In the genomic region with DNA sequence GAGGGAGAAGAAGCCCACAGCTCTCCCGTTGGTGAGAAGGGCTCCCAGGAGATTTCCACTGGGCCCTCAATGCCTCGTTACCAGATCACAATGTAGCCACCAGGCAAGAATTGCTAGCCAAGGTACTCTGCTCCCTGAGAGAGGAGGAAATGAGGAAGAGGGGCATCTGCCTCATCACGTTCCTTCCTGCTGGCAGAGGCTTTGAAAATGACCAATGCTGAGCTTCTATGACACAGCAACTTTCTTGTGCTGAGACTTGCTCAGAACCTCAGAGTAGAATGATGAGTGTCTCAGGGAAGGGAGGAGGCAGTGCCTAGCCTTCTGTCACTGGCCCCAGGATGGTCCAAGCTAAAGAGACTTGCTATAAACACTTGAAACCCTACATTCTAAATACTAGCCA, we compare ENCODE assay signal across 19 mouse cellular contexts.
A peak's percentile ranks its signal among the peaks of the same experiment; 100 is the strongest.
DNase-seq lines count a peak whose midpoint lies in the region; ATAC-seq and TF ChIP-seq lines count a peak whose summit lies in the region.
"Had no signal": no experiment of that assay in that cellular context is flagged by ENCODE, and none has a peak within 500 bp of the region (broad histone marks: within the 10 kb centered on the region; RNA-seq: fewer than 3 reads in every experiment).

No protein-coding gene starts in this region.

- H3K27ac ChIP-seq in intestine, embryonic 14.5 days (ENCODE audit: low read depth), result no peak overlapping the region
- no peak overlapping the region for H3K27ac ChIP-seq in intestine, embryonic 16.5 days (ENCODE audit: low read length)
- H3K27ac ChIP-seq: embryonic facial prominence, embryonic 12.5 days; forebrain, embryonic 12.5 days; hindbrain, embryonic 10.5 days had no signal

- peak; percentile 16 for DNase-seq in intestine, embryonic 14.5 days (ENCODE audit: low spot score)
- no peak for DNase-seq in G1E (ENCODE audit: low spot score)
- no peak for DNase-seq in embryo, embryonic 10.5 days (ENCODE audit: low spot score)
- no peak for DNase-seq in frontal cortex, postnatal 25 days (ENCODE audit: low spot score in 2 of 2)
- no peak for DNase-seq in right cerebral cortex, adult 2 months (ENCODE audit: low spot score in 2 of 2)
- DNase-seq: adrenal gland, adult 8-10 months; adrenal gland, postnatal 36 days; cerebellum, adult 2 months; cerebellum, postnatal 10 days; gastrocnemius, postnatal 14 days had no signal

- H3K27me3 ChIP-seq in intestine, embryonic 14.5 days (replicated peaks; ENCODE audit: control insufficient read depth, insufficient read depth, low read length), result peaks cover 47% of the 10 kb centered on the region
- peaks cover 28% of the 10 kb centered on the region for H3K27me3 ChIP-seq in intestine, embryonic 16.5 days (replicated peaks; ENCODE audit: control insufficient read depth, insufficient read depth, low read length)
- peaks cover 15% of the 10 kb centered on the region; the same call in 1 of the 2 replicates for H3K27me3 ChIP-seq in G1E (ENCODE audit: insufficient read depth, low read length)

- no peak overlapping the region for H3K4me3 ChIP-seq in intestine, embryonic 14.5 days (ENCODE audit: low read depth, low read length)
- H3K4me3 ChIP-seq in intestine, embryonic 16.5 days (ENCODE audit: low read length), result no peak overlapping the region
- H3K4me3 ChIP-seq in G1E (ENCODE audit: low read depth, low read length), result no peak overlapping the region
- H3K4me3 ChIP-seq: embryonic facial prominence, embryonic 12.5 days; forebrain, embryonic 12.5 days; heart, embryonic 12.5 days; hindbrain, embryonic 10.5 days had no signal

- no peak for TF ChIP-seq CTCF in G1E (IDR thresholded peaks at IDR 0.05; ENCODE audit: low read depth, low read length)

- no peak overlapping the region for H3K9ac ChIP-seq in intestine, embryonic 14.5 days (ENCODE audit: low read length)
- no peak overlapping the region for H3K9ac ChIP-seq in intestine, embryonic 16.5 days (ENCODE audit: low read depth, low read length)
- H3K9ac ChIP-seq: embryonic facial prominence, embryonic 12.5 days; forebrain, embryonic 12.5 days; heart, embryonic 12.5 days had no signal

- H3K36me3 ChIP-seq in intestine, embryonic 14.5 days (ENCODE audit: control insufficient read depth, insufficient read depth, low read length), result no peaks in the 10 kb centered on the region
- H3K36me3 ChIP-seq in intestine, embryonic 16.5 days (ENCODE audit: control insufficient read depth, insufficient read depth, low read length), result no peaks in the 10 kb centered on the region
- no peaks in the 10 kb centered on the region for H3K36me3 ChIP-seq in G1E (replicated peaks)
- H3K36me3 ChIP-seq: embryonic facial prominence, embryonic 12.5 days; forebrain, embryonic 12.5 days; heart, embryonic 12.5 days; hindbrain, embryonic 10.5 days had no signal

- no peak for ATAC-seq in intestine, embryonic 14.5 days (replicated peaks; ENCODE audit: low FRiP score, low TSS enrichment, low read depth)
- ATAC-seq in intestine, embryonic 16.5 days, result no peak
- peak; percentile 45 for ATAC-seq in G1E (ENCODE audit: extremely low read depth, insufficient number of reproducible peaks, low FRiP score, poor library complexity, severe bottlenecking)
- ATAC-seq in megakaryocyte, adult 5-6 weeks (ENCODE audit: poor library complexity, severe bottlenecking), result peak; percentile 89
- ATAC-seq: forebrain, embryonic 16.5 days; hindbrain, embryonic 16.5 days; inflammation-experienced regulatory T-cells, adult 6 months had no signal

- H3K4me1 ChIP-seq in intestine, embryonic 14.5 days (replicated peaks; ENCODE audit: control insufficient read depth, insufficient read depth, low read length), result 0 out of 2 replicates have a peak, but pooled peaks cover 4% of the 10 kb centered on the region
- H3K4me1 ChIP-seq in intestine, embryonic 16.5 days (ENCODE audit: control insufficient read depth, insufficient read depth, low read length), result no peaks in the 10 kb centered on the region
- no peaks in the 10 kb centered on the region; the same call in 1 of the 2 replicates for H3K4me1 ChIP-seq in G1E (ENCODE audit: insufficient read depth, low read depth, low read length)

- 51% methylated on average over 3 of the region's 3 CpGs for WGBS in intestine, embryonic 14.5 days
- 54% methylated on average over 3 of the region's 3 CpGs for WGBS in intestine, embryonic 16.5 days

- H3K4me2 ChIP-seq in intestine, embryonic 14.5 days (ENCODE audit: low read length), result no peak overlapping the region
- no peak overlapping the region for H3K4me2 ChIP-seq in intestine, embryonic 16.5 days (ENCODE audit: low read depth, low read length)
- H3K4me2 ChIP-seq: embryonic facial prominence, embryonic 12.5 days; forebrain, embryonic 12.5 days; heart, embryonic 12.5 days had no signal

- no peaks in the 10 kb centered on the region for H3K9me3 ChIP-seq in intestine, embryonic 14.5 days (ENCODE audit: control insufficient read depth, low read length)
- H3K9me3 ChIP-seq in intestine, embryonic 16.5 days (ENCODE audit: control insufficient read depth, low read length), result no peaks in the 10 kb centered on the region
- H3K9me3 ChIP-seq in G1E (replicated peaks), result no peaks in the 10 kb centered on the region
- H3K9me3 ChIP-seq: embryonic facial prominence, embryonic 12.5 days; forebrain, embryonic 12.5 days; heart, embryonic 12.5 days; hindbrain, embryonic 10.5 days had no signal

Comparison
In these comparisons a context has a peak if more than half of its experiments do, and no peak if none do; other contexts are left out.
1. ATAC-seq: peak in G1E (single experiment) and megakaryocyte, adult 5-6 weeks (single experiment); none in intestine, embryonic 14.5 days (single experiment) and intestine, embryonic 16.5 days (single experiment).